Mouse (Mus musculus) MEL (cell line): Measurements from ENCODE around the gene Rph3al. TPM values are rescaled to one million over a fixed set of nuclear protein-coding genes. Genes with fewer than 3 reads are reported as not detected.

Experiments
- DNase-seq: peaks from one replicate; pipeline ENCODE4 v3.0.0; 2011; ENCODE audit warnings: low read depth, low spot score
- H3K27ac ChIP-seq: 2 replicates; pipeline ENCODE4 v1.5.1; 2012; ENCODE audit warnings: low read depth, mild to moderate bottlenecking, control low read depth, low read length, moderate library complexity; ENCODE audit not compliant: control insufficient read depth
- H3K27me3 ChIP-seq, 2 experiments: fragments of 150-350 bp in 1 of 2; sonication (generic) in 1 of 2; 2 replicates each; pipeline ENCODE4 v1.6.1; 2012; ENCODE audit warnings: low read length in 2 of 2, mild to moderate bottlenecking in 2 of 2, improper control_type of control experiment in 1 of 2, moderate library complexity in 1 of 2; ENCODE audit not compliant: insufficient read depth in 2 of 2, control insufficient read depth in 1 of 2
- H3K36me3 ChIP-seq, 2 experiments: 2 replicates each; pipeline ENCODE4 v1.6.1; 2012 to 2014; ENCODE audit warnings: low read length in 2 of 2, improper control_type of control experiment in 1 of 2, inconsistent platforms in 1 of 2, mild to moderate bottlenecking in 1 of 2; ENCODE audit not compliant: insufficient read depth in 2 of 2, control insufficient read depth in 1 of 2
- H3K4me1 ChIP-seq, 2 experiments: fragments of 150-350 bp in 1 of 2; sonication (generic) in 1 of 2; 2 replicates each; pipeline ENCODE4 v1.6.1; 2012; ENCODE audit warnings: low read length in 2 of 2, improper control_type of control experiment in 1 of 2, mild to moderate bottlenecking in 1 of 2; ENCODE audit not compliant: insufficient read depth in 2 of 2, control insufficient read depth in 1 of 2
- H3K4me3 ChIP-seq, 2 experiments: fragments of 150-350 bp in 1 of 2; sonication (generic) in 1 of 2; 2 replicates each; pipeline ENCODE4 v1.5.1; 2012; ENCODE audit warnings: low read depth in 2 of 2, low read length in 2 of 2, mild to moderate bottlenecking in 2 of 2, moderate library complexity in 2 of 2, control low read depth in 1 of 2, improper control_type of control experiment in 1 of 2; ENCODE audit not compliant: control insufficient read depth in 1 of 2, insufficient read depth in 1 of 2
- H3K79me2 ChIP-seq: 2 replicates; pipeline ENCODE4 v1.6.1; 2012; ENCODE audit warnings: mild to moderate bottlenecking, low read length, moderate library complexity; ENCODE audit not compliant: control insufficient read depth, poor library complexity, insufficient read depth
- H3K9ac ChIP-seq: 2 replicates; pipeline ENCODE4 v1.6.1; 2012; ENCODE audit warnings: low read depth, mild to moderate bottlenecking, control low read depth, low read length, moderate library complexity; ENCODE audit not compliant: control insufficient read depth, poor library complexity, severe bottlenecking
- H3K9me3 ChIP-seq: fragments of 150-350 bp; sonication (generic); replicated peaks from 2 replicates; pipeline ENCODE4 v1.6.1; 2012; ENCODE audit warnings: mild to moderate bottlenecking, low read length, improper control_type of control experiment, moderate library complexity; ENCODE audit not compliant: insufficient read depth
- CHD1 ChIP-seq: IDR thresholded peaks from 2 replicates; pipeline ENCODE4 v1.6.1; 2012; ENCODE audit warnings: low read depth, mild to moderate bottlenecking, inconsistent platforms, low read length, improper control_type of control experiment
- CHD2 ChIP-seq: IDR thresholded peaks from 2 replicates; pipeline ENCODE4 v1.6.1; 2011; ENCODE audit warnings: low read length, improper control_type of control experiment
- ELF1 ChIP-seq: IDR thresholded peaks from 2 replicates; pipeline ENCODE4 v1.6.1; 2014; ENCODE audit warnings: low read depth, mild to moderate bottlenecking, inconsistent platforms, low read length, improper control_type of control experiment, moderate library complexity
- ETS1 ChIP-seq: IDR thresholded peaks from 2 replicates; pipeline ENCODE4 v1.6.1; 2012; ENCODE audit warnings: low read depth, mild to moderate bottlenecking, inconsistent platforms, low read length, improper control_type of control experiment, moderate library complexity
- GABPA ChIP-seq: IDR thresholded peaks from 2 replicates; pipeline ENCODE4 v1.6.1; 2012; ENCODE audit warnings: low read depth, mild to moderate bottlenecking, inconsistent platforms, low read length, improper control_type of control experiment, moderate library complexity
- HCFC1 ChIP-seq: IDR thresholded peaks from 2 replicates; pipeline ENCODE4 v1.6.1; 2012; ENCODE audit warnings: low read depth, mild to moderate bottlenecking, inconsistent platforms, low read length, improper control_type of control experiment, moderate library complexity
- MAFK ChIP-seq: IDR thresholded peaks from 2 replicates; pipeline ENCODE4 v1.6.1; 2011; ENCODE audit warnings: low read depth, mild to moderate bottlenecking, low read length, improper control_type of control experiment, borderline replicate concordance
- MAZ ChIP-seq: IDR thresholded peaks from 2 replicates; pipeline ENCODE4 v1.6.1; 2012; ENCODE audit warnings: low read depth, mild to moderate bottlenecking, inconsistent platforms, low read length, improper control_type of control experiment
- MEF2A ChIP-seq: IDR thresholded peaks from 2 replicates; pipeline ENCODE4 v1.6.1; 2014; ENCODE audit warnings: low read depth, mild to moderate bottlenecking, inconsistent platforms, low read length, improper control_type of control experiment; ENCODE audit not compliant: poor library complexity, insufficient replicate concordance, severe bottlenecking; ENCODE audit errors: extremely low read depth
- MXI1 ChIP-seq: IDR thresholded peaks from 2 replicates; pipeline ENCODE4 v1.6.1; 2011; ENCODE audit warnings: mild to moderate bottlenecking, low read depth, low read length, improper control_type of control experiment
- MYB ChIP-seq: IDR thresholded peaks from 2 replicates; pipeline ENCODE4 v1.6.1; 2011; ENCODE audit warnings: mild to moderate bottlenecking, low read depth, low read length, improper control_type of control experiment
- MYC ChIP-seq: IDR thresholded peaks from 2 replicates; pipeline ENCODE4 v1.6.1; 2011; ENCODE audit warnings: low read depth, mild to moderate bottlenecking, low read length, improper control_type of control experiment, moderate library complexity
- NRF1 ChIP-seq: IDR thresholded peaks from 2 replicates; pipeline ENCODE4 v1.6.1; 2014; ENCODE audit warnings: low read depth, mild to moderate bottlenecking, inconsistent platforms, low read length, improper control_type of control experiment, moderate library complexity; ENCODE audit not compliant: poor library complexity, insufficient read depth, severe bottlenecking
- POLR2A ChIP-seq, 2 experiments: IDR thresholded peaks; 2 replicates each; pipeline ENCODE4 v1.6.1; 2011 to 2012; ENCODE audit warnings: low read length in 2 of 2, mild to moderate bottlenecking in 2 of 2, control low read depth in 1 of 2, improper control_type of control experiment in 1 of 2, low read depth in 1 of 2, moderate library complexity in 1 of 2; ENCODE audit not compliant: control insufficient read depth in 1 of 2, insufficient read depth in 1 of 2, poor library complexity in 1 of 2
- POLR2AphosphoS2 ChIP-seq: IDR thresholded peaks from 2 replicates; pipeline ENCODE4 v1.6.1; 2011; ENCODE audit warnings: low read length, improper control_type of control experiment
- POLR2AphosphoS5 ChIP-seq: IDR thresholded peaks from 2 replicates; pipeline ENCODE4 v1.6.1; 2012; ENCODE audit warnings: low read depth, borderline replicate concordance, mild to moderate bottlenecking, inconsistent platforms, low read length, moderate library complexity, mixed read lengths
- RAD21 ChIP-seq: IDR thresholded peaks from 2 replicates; pipeline ENCODE4 v1.6.1; 2011; ENCODE audit warnings: mild to moderate bottlenecking, low read depth, low read length, improper control_type of control experiment
- RCOR1 ChIP-seq: IDR thresholded peaks from 2 replicates; pipeline ENCODE4 v1.6.1; 2012; ENCODE audit warnings: low read depth, mild to moderate bottlenecking, inconsistent platforms, low read length, improper control_type of control experiment
- SIN3A ChIP-seq: IDR thresholded peaks from 2 replicates; pipeline ENCODE4 v1.6.1; 2012; ENCODE audit warnings: low read length, improper control_type of control experiment, inconsistent platforms
- SMC3 ChIP-seq: IDR thresholded peaks from 2 replicates; pipeline ENCODE4 v1.6.1; 2011; ENCODE audit warnings: low read depth, low read length, improper control_type of control experiment
- TAL1 ChIP-seq: IDR thresholded peaks from 2 replicates; pipeline ENCODE4 v1.6.1; 2012; ENCODE audit warnings: mild to moderate bottlenecking, inconsistent platforms, low read length, moderate library complexity, mixed read lengths
- TBP ChIP-seq: IDR thresholded peaks from 2 replicates; pipeline ENCODE4 v1.8.0; 2011; ENCODE audit warnings: low read depth, low read length, improper control_type of control experiment
- TCF12 ChIP-seq: IDR thresholded peaks from 2 replicates; pipeline ENCODE4 v1.6.1; 2014; ENCODE audit warnings: low read depth, mild to moderate bottlenecking, inconsistent platforms, low read length, improper control_type of control experiment, moderate library complexity
- ZC3H11A ChIP-seq: IDR thresholded peaks from 2 replicates; pipeline ENCODE4 v1.6.1; 2012; ENCODE audit warnings: low read depth, mild to moderate bottlenecking, inconsistent platforms, low read length, improper control_type of control experiment
- ZKSCAN1 ChIP-seq: IDR thresholded peaks from 2 replicates; pipeline ENCODE4 v1.6.1; 2012; ENCODE audit warnings: low read depth, mild to moderate bottlenecking, inconsistent platforms, low read length, improper control_type of control experiment, moderate library complexity
- ZNF384 ChIP-seq: IDR thresholded peaks from 2 replicates; pipeline ENCODE4 v1.6.1; 2012; ENCODE audit warnings: low read depth, mild to moderate bottlenecking, inconsistent platforms, low read length, improper control_type of control experiment
- polyA plus RNA-seq, 2 experiments: library from polyadenylated mRNA; stranded (reverse) in 1 of 2; unstranded in 1 of 2; fragments of >175 nt in 1 of 2; fragments of >200 nt in 1 of 2; gene quantifications; 2 replicates each; pipeline versions ENCODE4 v1.2.1 to v1.2.4; 2012; ENCODE audit warnings: low replicate concordance in 2 of 2, low read depth in 1 of 2; ENCODE audit not compliant: insufficient read length in 2 of 2, insufficient read depth in 1 of 2, missing spikeins in 1 of 2
- total RNA-seq: library from RNA; depleted of rRNA; stranded (reverse); fragments of 300-350 nt; gene quantifications from 2 replicates; pipeline ENCODE4 v1.2.3, GENCODE M21; 2012

The Rph3al gene
- total and polyA plus RNA-seq, 3 experiments: 9.4 to 23.0 TPM; not detected in 1

GRCm38 (mm10) chr11:75961782-75962181 is 23.6 kb upstream of the Rph3al start:
- Histone ChIP-seq H3K9me3 (no peaks in the 10 kb centered on the region), H3K27ac (no peak overlapping the region), H3K79me2 (peaks cover 3% of the 10 kb centered on the region; the same call in 1 of the 2 replicates), H3K4me3 (no peak overlapping the region), H3K36me3 (no peaks in the 10 kb centered on the region), H3K4me1 (peaks cover 0 to 6% of the 10 kb centered on the region in 2 experiments; a peak in 2 of 4 replicates), H3K9ac (no peak overlapping the region), H3K27me3 (no peaks in the 10 kb centered on the region)
- no peak for TF ChIP-seq ETS1
- TF ChIP-seq POLR2AphosphoS2: no peak
- TF ChIP-seq ZNF384: no peak
- no peak for TF ChIP-seq RCOR1
- no peak for TF ChIP-seq TBP
- TF ChIP-seq RAD21: no peak
- no peak for TF ChIP-seq SIN3A
- no peak for TF ChIP-seq MXI1
- no peak for DNase-seq

DNA sequence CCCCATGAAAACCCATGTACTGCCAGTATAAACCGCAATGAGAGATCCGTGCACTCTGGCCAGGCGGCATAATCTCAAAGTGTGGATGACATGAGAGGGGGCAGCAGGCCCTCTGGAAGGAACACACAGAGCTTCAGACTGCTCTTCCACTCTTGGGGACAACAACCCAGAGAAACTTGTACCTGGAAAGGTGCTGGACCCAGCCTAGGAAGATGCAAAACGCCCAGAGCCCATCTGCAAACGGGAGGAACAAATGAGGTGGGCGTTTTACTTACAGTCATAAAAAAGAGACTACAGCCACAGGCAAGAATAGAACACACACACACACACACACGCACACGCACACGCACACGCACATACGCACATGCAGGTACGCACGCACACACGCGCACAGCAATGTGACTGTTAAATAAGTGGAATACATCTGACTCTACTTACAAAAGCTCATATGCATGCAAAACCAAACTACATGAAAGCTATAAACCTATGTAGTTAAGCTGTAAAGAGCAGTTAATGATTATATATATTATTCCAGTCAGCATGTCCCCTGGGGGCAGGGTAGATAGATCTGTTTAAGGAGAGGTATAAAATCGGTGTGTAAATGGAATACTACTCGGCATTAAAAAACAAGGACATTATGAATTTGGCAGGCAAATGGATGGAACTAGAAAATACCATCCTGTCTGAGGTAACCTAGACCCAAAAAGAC is 19.0 kb upstream of the Rph3al start:
- Histone ChIP-seq H3K36me3 (no peaks in the 10 kb centered on the region), H3K9me3 (no peaks in the 10 kb centered on the region), H3K27ac (no peak overlapping the region), H3K4me3 (no peak overlapping the region), H3K79me2 (no peaks in the 10 kb centered on the region), H3K4me1 (no peaks in the 10 kb centered on the region), H3K9ac (no peak overlapping the region), H3K27me3 (no peaks in the 10 kb centered on the region)
- TF ChIP-seq RCOR1 (no peak), ZC3H11A (no peak), MAFK (no peak), MYC (no peak), CHD2 (no peak), TAL1 (no peak), MEF2A (no peak), GABPA (no peak)
- no peak for DNase-seq

DNA sequence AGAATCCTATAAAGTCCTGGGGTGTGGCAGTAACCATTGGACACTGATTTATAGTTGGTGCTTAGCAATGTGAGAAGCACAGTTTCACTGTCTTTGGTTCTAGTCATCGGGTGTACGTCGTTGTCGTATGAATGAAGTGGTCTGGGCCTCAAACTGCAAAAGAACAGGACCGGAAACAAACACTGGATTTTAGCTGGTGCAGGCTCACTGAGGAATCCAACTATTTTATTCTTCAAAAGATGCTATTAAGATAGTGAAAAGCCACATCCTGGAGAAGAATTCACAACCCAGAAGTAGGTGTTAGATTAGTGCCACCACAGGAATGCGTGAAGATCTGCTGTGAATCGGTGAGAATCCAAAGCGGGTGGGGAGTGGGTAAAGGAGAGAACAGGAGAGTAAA is 18.4 kb upstream of the Rph3al start:
- DNase-seq: no peak
- Histone ChIP-seq H3K4me1 (no peaks in the 10 kb centered on the region), H3K27ac (no peak overlapping the region), H3K9ac (no peak overlapping the region), H3K79me2 (no peaks in the 10 kb centered on the region), H3K4me3 (no peak overlapping the region), H3K9me3 (no peaks in the 10 kb centered on the region), H3K36me3 (no peaks in the 10 kb centered on the region), H3K27me3 (no peaks in the 10 kb centered on the region)
- no peak for TF ChIP-seq POLR2AphosphoS5
- TF ChIP-seq MAZ: no peak
- no peak for TF ChIP-seq NRF1
- no peak for TF ChIP-seq TBP
- no peak for TF ChIP-seq GABPA
- TF ChIP-seq ELF1: no peak
- TF ChIP-seq CHD1: no peak
- no peak for TF ChIP-seq POLR2A (IDR thresholded peaks at IDR 0.05; ENCODE audit: control insufficient read depth in 1 of 2, insufficient read depth in 1 of 2, low read depth in 1 of 2, low read length in 2 of 2, poor library complexity in 1 of 2)
- no peak for TF ChIP-seq HCFC1
- TF ChIP-seq TCF12: no peak
- TF ChIP-seq ZKSCAN1: no peak
- TF ChIP-seq MEF2A: no peak
- TF ChIP-seq MYB: no peak
- TF ChIP-seq SMC3: no peak
